In the genomic region with DNA sequence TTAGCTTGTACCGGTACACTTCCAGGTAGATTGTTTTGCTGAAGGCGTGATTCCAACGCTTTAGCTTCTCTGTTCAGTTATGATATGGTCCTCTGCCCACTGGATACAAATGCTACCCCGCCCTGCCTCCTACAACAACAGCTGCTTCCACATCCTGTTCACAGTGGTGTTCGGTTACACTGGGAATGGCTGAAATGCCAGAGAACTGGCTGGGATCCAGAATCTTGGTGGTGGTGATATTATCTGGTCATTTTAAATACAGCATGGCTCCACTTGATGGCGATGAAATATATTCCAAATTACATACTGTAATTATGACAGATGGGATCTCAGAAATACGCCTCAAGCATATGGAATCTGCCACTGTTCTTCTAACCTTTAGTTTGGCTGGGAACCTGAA, we compare ENCODE assay signal across 7 mouse cellular contexts. TPM values are rescaled to one million over a fixed set of nuclear protein-coding genes. Genes with fewer than 3 reads are reported as not detected.
DNase-seq lines count a peak whose midpoint lies in the region; ATAC-seq lines count a peak whose summit lies in the region.

No protein-coding gene starts in this region.

- no peak for ATAC-seq in granulocyte monocyte progenitor cell, adult 5-6 weeks (replicated peaks; ENCODE audit: poor library complexity, severe bottlenecking)

- DNase-seq in 3T3-L1 (ENCODE audit: low read depth, low spot score): peak; percentile 98
- peak; percentile 43 for DNase-seq in Muller cell, postnatal 12 days (ENCODE audit: inconsistent ontology term)
- peak; percentile 63 for DNase-seq in embryo, embryonic 11 days
- peak; percentile 40 to 55 for DNase-seq in heart, postnatal 14 days
- peak; percentile 5 to 44 for DNase-seq in layer of hippocampus, adult 18-20 months (ENCODE audit: low spot score in 2 of 2)
- DNase-seq in lung, postnatal 25 days (ENCODE audit: low spot score): peak; percentile 54

- intact Hi-C loops in heart, postnatal 14 days (cut with DNase I): no loop called here

RNA-seq across cellular contexts. Expression of a gene that starts 42.1 kb away (rescaled TPM):
- total RNA-seq in heart, postnatal 14 days (2021): 10 to 100 TPM; 83.0 to 85.3 TPM
- total RNA-seq in layer of hippocampus, adult 18-20 months (2021): 10 to 100 TPM; 25.5 to 26.0 TPM
- not detected in 2 replicates for total RNA-seq in granulocyte monocyte progenitor cell, adult 5-6 weeks (2014; fragmentation: Nextera tagmentation)
- total RNA-seq in granulocyte monocyte progenitor cell, adult 5-6 weeks (2017): not detected in 2 replicates

RNA-seq across cellular contexts. Expression of a gene that starts 54.9 kb away (rescaled TPM):
- 10 to 100 TPM; 15.5 to 17.4 TPM for total RNA-seq in heart, postnatal 14 days (2021)
- total RNA-seq in layer of hippocampus, adult 18-20 months (2021): 10 to 100 TPM; 30.1 to 30.4 TPM
- total RNA-seq in granulocyte monocyte progenitor cell, adult 5-6 weeks (2014; fragmentation: Nextera tagmentation): 26.8 and 29.8 TPM in 2 replicates
- total RNA-seq in granulocyte monocyte progenitor cell, adult 5-6 weeks (2017): 35.6 and 42.3 TPM in 2 replicates

Comparison
In these comparisons a context has a peak if more than half of its experiments do, and no peak if none do; other contexts are left out.
1. DNase-seq: peak in every context shown above with its lines; median percentile 98 in 3T3-L1; 63 in embryo, embryonic 11 days; 54 in lung, postnatal 25 days; 48 in heart, postnatal 14 days; 43 in Muller cell, postnatal 12 days; 24 in layer of hippocampus, adult 18-20 months.
2. RNA of a gene that starts 42.1 kb away (total RNA-seq): 83.0 to 85.3 TPM in heart, postnatal 14 days and 25.5 to 26.0 TPM in layer of hippocampus, adult 18-20 months; not detected in granulocyte monocyte progenitor cell, adult 5-6 weeks; every median in the first group is over 10 times any median in the second.